Mouse (Mus musculus) lung, postnatal 0 days (tissue): ENCODE measurements around the gene Ccdc127.
A peak's percentile ranks its signal among the peaks of the same experiment; 100 is the strongest.

Experiments used
- CTCF ChIP-seq: IDR thresholded peaks from 2 replicates; pipeline ENCODE4 v1.5.1; 2016; ENCODE audit warnings: antibody characterized with exemption, mild to moderate bottlenecking
- EP300 ChIP-seq: IDR thresholded peaks from 2 replicates; pipeline ENCODE4 v1.6.1; 2016; ENCODE audit warnings: antibody characterized with exemption, mild to moderate bottlenecking, control low read depth

- TF ChIP-seq CTCF (no peak), EP300 (0 out of 2 replicates have a peak, but pooled peaks have one; percentile 16)
These were observed 33.7 kb upstream of the Ccdc127 start for GRCm38 (mm10) chr13:74316386-74316785.
